Mouse (Mus musculus): ENCODE measurements at regions not wholly inside any gene's neighbourhood (a gene's known extent, or its start where the extent isn't known, plus 50 kb on each side); places are given as distances from the start of the nearest gene placed in this dataset.

DNA sequence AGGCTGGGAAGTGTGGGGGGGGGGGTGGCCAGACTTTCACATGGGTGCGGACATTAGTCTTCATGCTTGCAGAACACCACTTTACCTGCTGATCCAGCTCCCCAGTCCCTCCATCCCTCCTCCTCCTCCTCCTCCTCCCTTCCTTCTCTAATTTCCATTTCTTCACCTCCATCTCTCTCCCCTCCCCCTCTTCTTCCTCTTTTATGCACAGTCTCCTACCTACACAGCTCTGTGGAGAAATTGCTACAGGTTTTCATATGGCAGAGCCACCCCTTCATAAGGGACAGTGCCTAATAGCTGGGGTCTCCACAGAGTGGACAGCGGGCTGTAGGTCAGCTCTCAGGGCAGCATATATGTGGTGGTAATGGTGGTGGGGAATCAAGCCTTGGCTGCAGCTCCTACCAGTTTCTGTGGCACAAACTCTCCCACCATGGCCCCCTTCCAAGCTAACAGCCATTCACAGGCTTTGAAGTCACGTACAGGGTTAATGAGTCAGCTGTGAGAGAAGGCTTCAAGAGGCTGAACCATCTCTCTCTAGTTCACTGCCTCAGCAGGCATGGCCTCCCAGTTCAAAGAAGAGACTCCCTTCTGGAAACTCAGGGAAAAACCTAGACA, 136.3 kb upstream of the Irf2bp2 start:
- TF ChIP-seq CTCF (IDR thresholded peaks at IDR 0.05; ENCODE audit: control insufficient read depth, insufficient read depth, low read length) (no peak), POLR2A (IDR thresholded peaks at IDR 0.05; ENCODE audit: borderline replicate concordance, control insufficient read depth, low read depth, low read length) (no peak)
- Histone ChIP-seq H3K4me3 (replicated peaks; ENCODE audit: control insufficient read depth, low read depth, low read length) (no peak overlapping the region), H3K27ac (ENCODE audit: control insufficient read depth, insufficient read depth, low read depth, low read length, poor library complexity) (peak overlapping the region; percentile 42; the same call in 1 of the 2 replicates), H3K4me1 (ENCODE audit: control insufficient read depth, insufficient read depth, low read length) (peaks cover 4% of the 10 kb centered on the region)
- 68% methylated on average over 3 of the region's 3 CpGs for WGBS

DNA sequence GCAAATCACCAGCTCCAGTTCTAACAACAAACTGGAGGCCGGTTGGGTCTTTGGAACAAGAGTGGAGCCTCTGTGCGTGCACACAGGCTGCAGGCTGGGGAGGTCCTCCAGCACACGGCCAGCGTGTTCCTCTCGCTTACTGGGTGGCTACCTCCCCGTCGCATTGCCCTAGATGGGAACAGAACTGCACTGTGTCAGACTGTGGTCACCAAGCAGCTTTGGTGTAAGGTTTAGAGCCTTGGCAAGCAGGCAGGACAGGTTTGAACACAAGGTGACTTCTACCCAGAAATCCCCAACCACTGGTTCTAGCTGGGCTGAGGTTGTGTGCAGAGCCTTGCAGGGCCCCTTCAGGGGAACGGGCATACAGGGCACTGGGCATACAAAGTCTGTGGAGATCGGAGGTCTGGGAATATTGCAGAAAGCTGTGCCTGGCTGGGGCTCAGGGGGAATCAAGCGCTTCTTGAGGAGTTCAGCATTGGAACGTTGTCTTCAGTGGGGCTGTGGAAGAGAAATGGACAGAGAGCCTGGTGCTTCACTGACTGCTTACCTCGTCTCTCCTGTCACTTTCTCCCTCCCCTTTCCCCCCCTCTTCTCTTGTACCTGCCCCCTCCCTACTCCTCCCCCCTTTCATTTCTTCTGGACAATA, 135.3 kb upstream of the Irf2bp2 start:
- Histone ChIP-seq H3K4me1 (ENCODE audit: control insufficient read depth, insufficient read depth, low read length) (peaks cover 4% of the 10 kb centered on the region), H3K4me3 (replicated peaks; ENCODE audit: control insufficient read depth, low read depth, low read length) (no peak overlapping the region), H3K27ac (ENCODE audit: control insufficient read depth, insufficient read depth, low read depth, low read length, poor library complexity) (no peak overlapping the region)
- 74% methylated on average over 12 of the region's 12 CpGs for WGBS
- no peak for TF ChIP-seq CTCF (IDR thresholded peaks at IDR 0.05; ENCODE audit: control insufficient read depth, insufficient read depth, low read length)
- no peak for TF ChIP-seq POLR2A (IDR thresholded peaks at IDR 0.05; ENCODE audit: borderline replicate concordance, control insufficient read depth, low read depth, low read length)

DNA sequence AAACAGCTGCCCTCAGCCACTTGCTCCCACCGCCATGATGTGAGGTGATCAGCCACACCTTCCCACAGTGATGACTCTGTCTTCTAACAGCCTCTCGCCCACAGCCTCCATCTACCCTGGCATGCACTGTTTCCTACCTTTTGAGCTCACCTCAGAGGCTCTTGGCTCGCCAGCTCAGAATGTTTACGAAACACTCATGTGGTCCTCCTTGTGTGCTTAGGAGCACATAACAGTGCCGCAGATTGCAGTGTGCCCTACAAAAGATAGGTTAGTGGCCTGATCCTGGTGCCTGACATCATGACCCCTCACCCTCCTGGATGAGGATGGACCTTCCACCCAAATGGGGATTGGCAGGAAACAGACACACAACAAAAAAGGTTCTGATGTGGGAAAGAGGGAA, 134.3 kb upstream of the Irf2bp2 start:
- TF ChIP-seq CTCF (IDR thresholded peaks at IDR 0.05; ENCODE audit: control insufficient read depth, insufficient read depth, low read length): no peak
- TF ChIP-seq POLR2A (IDR thresholded peaks at IDR 0.05; ENCODE audit: borderline replicate concordance, control insufficient read depth, low read depth, low read length): no peak
- WGBS: 78% methylated on average over 5 of the region's 5 CpGs

DNA sequence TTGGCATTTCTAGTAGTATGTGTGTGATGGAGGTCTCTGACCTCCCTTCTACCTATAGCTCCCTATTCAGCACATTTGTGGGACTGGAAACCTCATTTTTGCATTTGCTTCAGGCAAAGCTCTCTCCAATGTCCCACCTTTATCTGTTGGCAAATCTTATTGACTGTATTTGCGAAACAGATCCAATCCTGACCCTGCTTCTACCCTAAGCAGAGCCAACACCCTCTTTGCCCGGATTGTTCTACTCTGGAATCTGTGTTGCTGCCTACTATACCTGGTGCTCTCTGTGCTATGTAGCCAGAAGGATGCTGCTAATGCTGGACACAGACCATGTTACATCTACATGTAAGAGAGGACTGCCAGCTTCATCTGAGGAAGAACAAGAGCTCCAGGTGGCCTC, 133.3 kb upstream of the Irf2bp2 start:
- TF ChIP-seq POLR2A (IDR thresholded peaks at IDR 0.05; ENCODE audit: borderline replicate concordance, control insufficient read depth, low read depth, low read length) (no peak), CTCF (IDR thresholded peaks at IDR 0.05; ENCODE audit: control insufficient read depth, insufficient read depth, low read length) (no peak)
- WGBS: 82% methylated on average over 2 of the region's 2 CpGs
- Histone ChIP-seq H3K4me1 (ENCODE audit: control insufficient read depth, insufficient read depth, low read length) (peaks cover 11% of the 10 kb centered on the region), H3K4me3 (replicated peaks; ENCODE audit: control insufficient read depth, low read depth, low read length) (no peak overlapping the region), H3K27ac (ENCODE audit: control insufficient read depth, insufficient read depth, low read depth, low read length, poor library complexity) (no peak overlapping the region)

More for the DNA sequence above, 134.3 kb upstream of the Irf2bp2 start:
- no peak overlapping the region for H3K27ac ChIP-seq (ENCODE audit: control insufficient read depth, insufficient read depth, low read depth, low read length, poor library complexity)
- no peak overlapping the region for H3K4me3 ChIP-seq (replicated peaks; ENCODE audit: control insufficient read depth, low read depth, low read length)
- peaks cover 7% of the 10 kb centered on the region for H3K4me1 ChIP-seq (ENCODE audit: control insufficient read depth, insufficient read depth, low read length)

DNA sequence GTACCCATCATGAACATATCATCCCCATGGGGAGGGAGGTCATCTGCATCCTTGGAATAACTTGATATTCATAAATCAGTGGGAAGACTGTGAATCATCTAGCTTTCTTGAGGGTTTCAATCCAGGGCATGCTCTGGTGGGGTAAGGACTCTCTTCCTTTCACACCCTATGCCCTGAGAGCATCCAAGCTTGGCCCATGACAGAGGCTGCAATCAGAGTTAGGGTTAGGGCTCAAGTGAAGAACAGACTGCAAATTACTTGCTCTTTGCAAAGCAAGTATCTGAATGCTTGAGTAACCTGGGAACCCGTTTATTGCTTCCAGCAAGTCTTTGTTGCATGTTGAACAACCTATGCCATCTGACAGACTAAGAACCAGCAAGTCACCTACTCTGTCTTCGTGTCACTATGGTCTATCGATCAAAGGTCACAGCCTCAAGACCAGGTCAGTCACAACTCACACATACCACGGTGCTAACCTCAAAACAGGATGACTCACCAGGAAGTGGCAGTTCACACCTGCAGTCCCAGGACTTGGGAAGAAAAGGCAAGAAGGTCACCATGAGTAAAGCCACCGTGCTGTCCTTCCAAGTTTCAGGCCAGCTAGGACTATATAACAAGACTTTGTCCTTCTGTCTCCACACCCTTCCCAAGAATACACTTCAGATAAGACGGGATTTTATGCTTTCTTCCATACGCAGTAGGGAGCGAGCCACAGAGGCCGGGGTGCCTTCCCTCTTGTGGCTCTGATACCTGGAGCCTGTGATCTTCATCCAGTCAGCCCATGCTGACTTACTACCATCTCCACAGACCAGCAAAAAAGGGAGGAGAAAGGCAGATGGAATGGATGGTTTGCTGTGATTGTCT, 129.7 kb upstream of the Irf2bp2 start:
- 67% methylated on average over 9 of the region's 9 CpGs for WGBS
- H3K4me1 ChIP-seq (ENCODE audit: control insufficient read depth, insufficient read depth, low read length): peaks cover 19% of the 10 kb centered on the region
- H3K4me3 ChIP-seq (replicated peaks; ENCODE audit: control insufficient read depth, low read depth, low read length): no peak overlapping the region
- TF ChIP-seq POLR2A (IDR thresholded peaks at IDR 0.05; ENCODE audit: borderline replicate concordance, control insufficient read depth, low read depth, low read length) (no peak), CTCF (IDR thresholded peaks at IDR 0.05; ENCODE audit: control insufficient read depth, insufficient read depth, low read length) (no peak)
- no peak overlapping the region for H3K27ac ChIP-seq (ENCODE audit: control insufficient read depth, insufficient read depth, low read depth, low read length, poor library complexity)

DNA sequence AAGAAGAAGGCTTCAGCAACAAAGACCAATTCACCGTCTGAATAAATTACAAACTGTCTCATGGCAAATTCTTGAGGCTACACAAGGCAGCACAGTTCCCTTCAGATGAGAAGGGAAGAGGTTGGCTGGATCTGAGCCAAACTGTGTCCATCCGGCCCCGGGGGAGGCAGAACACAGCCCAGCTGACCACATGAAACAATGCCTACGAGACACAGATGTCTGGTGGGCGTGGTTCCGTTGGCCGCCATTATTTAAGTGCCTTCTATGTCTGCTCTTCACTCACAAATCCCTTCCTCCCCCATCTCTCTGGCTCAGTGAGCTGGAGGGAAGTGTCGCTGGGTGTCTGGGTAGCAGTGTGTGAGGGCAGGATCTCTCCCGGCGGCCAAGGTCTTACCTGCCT, 127.8 kb upstream of the Irf2bp2 start:
- 35% methylated on average over 10 of the region's 10 CpGs for WGBS
- Histone ChIP-seq H3K27ac (ENCODE audit: control insufficient read depth, insufficient read depth, low read depth, low read length, poor library complexity) (peak overlapping the region; percentile 58), H3K4me1 (ENCODE audit: control insufficient read depth, insufficient read depth, low read length) (peaks cover 17% of the 10 kb centered on the region), H3K4me3 (replicated peaks; ENCODE audit: control insufficient read depth, low read depth, low read length) (no peak overlapping the region)
- TF ChIP-seq CTCF (IDR thresholded peaks at IDR 0.05; ENCODE audit: control insufficient read depth, insufficient read depth, low read length) (no peak), POLR2A (IDR thresholded peaks at IDR 0.05; ENCODE audit: borderline replicate concordance, control insufficient read depth, low read depth, low read length) (no peak)

DNA sequence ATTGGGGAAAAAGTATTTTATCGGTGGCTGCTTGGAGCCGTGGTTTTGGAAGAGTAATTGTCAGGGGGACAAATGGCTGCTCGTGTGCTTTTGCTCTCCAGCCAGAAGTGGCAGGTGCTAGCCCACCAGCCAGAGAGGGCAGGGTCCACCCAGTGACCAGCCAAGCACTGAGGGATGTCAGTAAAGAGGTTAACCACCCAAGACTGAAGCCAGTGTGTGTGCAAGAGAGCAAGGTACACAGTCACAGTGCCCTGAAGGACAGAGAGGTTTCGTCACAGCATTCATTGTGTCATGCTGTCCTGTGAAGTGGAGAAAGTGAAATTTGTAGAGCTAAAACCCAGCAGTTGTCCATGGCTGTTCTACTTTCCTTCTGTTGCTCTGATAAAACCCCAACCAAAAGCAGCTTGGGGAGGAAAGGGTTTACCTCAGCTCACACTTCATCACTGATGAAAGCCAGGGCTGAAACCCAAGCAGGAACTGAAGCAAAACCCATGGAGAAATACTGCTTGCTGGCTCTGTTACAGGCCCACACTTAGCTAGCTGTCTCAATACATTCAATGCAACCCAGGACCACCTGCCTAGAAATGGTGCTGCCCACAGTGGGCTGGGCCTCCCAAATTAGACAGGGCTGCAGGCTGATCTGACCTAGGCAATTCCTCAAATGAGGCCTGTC, 126.8 kb upstream of the Irf2bp2 start:
- H3K27ac ChIP-seq (ENCODE audit: control insufficient read depth, insufficient read depth, low read depth, low read length, poor library complexity): peak overlapping the region; percentile 68
- TF ChIP-seq CTCF (IDR thresholded peaks at IDR 0.05; ENCODE audit: control insufficient read depth, insufficient read depth, low read length) (no peak), POLR2A (IDR thresholded peaks at IDR 0.05; ENCODE audit: borderline replicate concordance, control insufficient read depth, low read depth, low read length) (no peak)
- peaks cover 17% of the 10 kb centered on the region for H3K4me1 ChIP-seq (ENCODE audit: control insufficient read depth, insufficient read depth, low read length)
- WGBS: 36% methylated on average over 4 of the region's 4 CpGs
- no peak overlapping the region for H3K4me3 ChIP-seq (replicated peaks; ENCODE audit: control insufficient read depth, low read depth, low read length)

DNA sequence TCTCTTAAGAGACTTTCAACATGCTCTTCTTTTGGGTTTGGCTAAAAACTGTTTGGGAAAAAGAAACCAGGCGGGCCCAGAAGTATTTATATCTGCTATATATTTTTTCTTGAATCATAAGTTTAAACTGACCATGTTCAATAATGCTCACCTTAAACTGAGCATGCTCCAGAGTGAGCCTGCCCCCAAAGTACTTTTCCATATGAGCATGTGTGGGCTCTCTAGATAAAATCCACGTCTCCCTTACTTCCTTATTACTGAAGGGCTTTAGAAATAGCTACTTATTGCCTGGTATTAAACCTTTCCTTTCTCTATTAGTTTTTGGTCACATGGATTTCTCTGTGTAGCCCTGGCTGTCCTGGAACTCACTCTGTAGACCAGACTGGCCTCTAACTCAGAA, 126.0 kb upstream of the Irf2bp2 start:
- no peak for TF ChIP-seq POLR2A (IDR thresholded peaks at IDR 0.05; ENCODE audit: borderline replicate concordance, control insufficient read depth, low read depth, low read length)
- Histone ChIP-seq H3K4me1 (ENCODE audit: control insufficient read depth, insufficient read depth, low read length) (peaks cover 17% of the 10 kb centered on the region), H3K27ac (ENCODE audit: control insufficient read depth, insufficient read depth, low read depth, low read length, poor library complexity) (no peak overlapping the region), H3K4me3 (replicated peaks; ENCODE audit: control insufficient read depth, low read depth, low read length) (no peak overlapping the region)
- WGBS: 44% methylated on average over 2 of the region's 2 CpGs

Measured in bone marrow, adult 2 months (tissue).